Mouse (Mus musculus) G1E (cell line): ENCODE measurements around the gene Rhbdd2. TPM values are rescaled to one million over a fixed set of nuclear protein-coding genes. Genes with fewer than 3 reads are reported as not detected.

Experiments
- ATAC-seq: 2 replicates; pipeline ENCODE4 v1.8.0; 2016; ENCODE audit warnings: mild to moderate bottlenecking; ENCODE audit not compliant: insufficient number of reproducible peaks, poor library complexity, low FRiP score, severe bottlenecking; ENCODE audit errors: extremely low read depth
- DNase-seq: peaks from one replicate; pipeline ENCODE4 v3.0.0; 2012; ENCODE audit warnings: low spot score
- H3K27me3 ChIP-seq: 2 replicates; pipeline ENCODE4 v1.6.1; 2012; ENCODE audit warnings: mild to moderate bottlenecking, low read length, inconsistent platforms; ENCODE audit not compliant: insufficient read depth
- H3K36me3 ChIP-seq: replicated peaks from 2 replicates; pipeline ENCODE3; 2012; ENCODE audit warnings: mild to moderate bottlenecking, inconsistent platforms
- H3K4me1 ChIP-seq: 2 replicates; pipeline ENCODE4 v1.6.1; 2012; ENCODE audit warnings: low read depth, low read length, inconsistent platforms, mixed read lengths; ENCODE audit not compliant: insufficient read depth
- H3K4me3 ChIP-seq: 2 replicates; pipeline ENCODE4 v1.5.1; 2012; ENCODE audit warnings: low read depth, mild to moderate bottlenecking, inconsistent platforms, low read length, moderate library complexity, mixed read lengths
- H3K9me3 ChIP-seq: replicated peaks from 2 replicates; pipeline ENCODE4 v1.6.1; 2012; ENCODE audit warnings: inconsistent platforms
- CTCF ChIP-seq: IDR thresholded peaks from 2 replicates; pipeline ENCODE4 v1.5.1; 2012; ENCODE audit warnings: low read depth, low read length, inconsistent platforms, mixed read lengths
- GATA1 ChIP-seq: IDR thresholded peaks from 2 replicates; pipeline ENCODE4 v1.6.1; 2012; ENCODE audit warnings: borderline replicate concordance, low read length, inconsistent platforms, mixed read lengths
- GATA2 ChIP-seq: IDR thresholded peaks from 2 replicates; pipeline ENCODE4 v1.6.1; 2012; ENCODE audit warnings: low read depth, low read length, inconsistent platforms, borderline replicate concordance
- POLR2AphosphoS5 ChIP-seq: IDR thresholded peaks from 2 replicates; pipeline ENCODE4 v1.6.1; 2012; ENCODE audit warnings: low read depth, low read length, inconsistent platforms; ENCODE audit not compliant: insufficient replicate concordance
- TAL1 ChIP-seq: conservative IDR thresholded peaks from 2 replicates; pipeline ENCODE4 v1.6.1; 2012; ENCODE audit warnings: low read depth, low read length, inconsistent platforms, mixed read lengths
- polyA plus RNA-seq: library from polyadenylated mRNA; stranded (reverse); fragments of >175 nt; gene quantifications from 2 replicates; pipeline ENCODE4 v1.2.3, GENCODE M21; 2012
- total RNA-seq, 2 experiments: library from RNA; stranded (forward) in 1 of 2; stranded (reverse) in 1 of 2; fragments of 200-1000 nt in 1 of 2; fragments of >200 nt in 1 of 2; fragmentation: Nextera tagmentation in 1 of 2; gene quantifications; 2 replicates each; pipeline ENCODE4 v1.2.3; 2014 to 2017

The Rhbdd2 gene
- total and polyA plus RNA-seq, 3 experiments: 6.3 to 21.1 (median 9.8) TPM

GRCm38 (mm10) chr5:135648461-135649308 is 16.3 kb downstream of the Rhbdd2 start:
- Histone ChIP-seq H3K9me3 (no peaks in the 10 kb centered on the region), H3K4me1 (peaks cover 10% of the 10 kb centered on the region), H3K27me3 (peaks cover 10% of the 10 kb centered on the region; the same call in 1 of the 2 replicates), H3K4me3 (no peak overlapping the region), H3K36me3 (peaks cover 4% of the 10 kb centered on the region)
- no peak for TF ChIP-seq TAL1
- TF ChIP-seq GATA2: no peak
- TF ChIP-seq CTCF: no peak
- TF ChIP-seq POLR2AphosphoS5: no peak
- TF ChIP-seq GATA1: no peak
- DNase-seq: no peak
- no peak for ATAC-seq

- no peak for TF ChIP-seq CTCF
- TF ChIP-seq GATA2: no peak
- no peak for TF ChIP-seq TAL1
- no peak for TF ChIP-seq GATA1
- TF ChIP-seq POLR2AphosphoS5: no peak
- ATAC-seq: no peak
- Histone ChIP-seq H3K27me3 (peaks cover 10% of the 10 kb centered on the region; the same call in 1 of the 2 replicates), H3K4me1 (peaks cover 10% of the 10 kb centered on the region), H3K36me3 (no peaks in the 10 kb centered on the region), H3K4me3 (no peak overlapping the region), H3K9me3 (no peaks in the 10 kb centered on the region)
- no peak for DNase-seq
These were observed 16.9 kb downstream of the Rhbdd2 start for GRCm38 (mm10) chr5:135649309-135649633.

- H3K4me1 ChIP-seq: peaks cover 10% of the 10 kb centered on the region
- H3K4me3 ChIP-seq: no peak overlapping the region
- no peaks in the 10 kb centered on the region for H3K9me3 ChIP-seq
- H3K27me3 ChIP-seq: peaks cover 13% of the 10 kb centered on the region; the same call in 1 of the 2 replicates
- no peaks in the 10 kb centered on the region for H3K36me3 ChIP-seq
- no peak for ATAC-seq
- TF ChIP-seq TAL1 (no peak), CTCF (no peak), GATA1 (no peak), GATA2 (no peak), POLR2AphosphoS5 (no peak)
- no peak for DNase-seq
These were observed 19.1 kb downstream of the Rhbdd2 start for GRCm38 (mm10) chr5:135651536-135651935.

GRCm38 (mm10) chr5:135653209-135653608 is 20.8 kb downstream of the Rhbdd2 start:
- TF ChIP-seq POLR2AphosphoS5 (no peak), TAL1 (no peak)
- Histone ChIP-seq H3K36me3 (no peaks in the 10 kb centered on the region), H3K4me1 (peaks cover 14% of the 10 kb centered on the region), H3K4me3 (no peak overlapping the region), H3K9me3 (no peaks in the 10 kb centered on the region), H3K27me3 (peaks cover 24% of the 10 kb centered on the region)
- no peak for DNase-seq
- no peak for ATAC-seq

- no peak for DNase-seq
- H3K4me1 ChIP-seq: 0 out of 2 replicates have a peak, but pooled peaks cover 4% of the 10 kb centered on the region
- H3K9me3 ChIP-seq: no peaks in the 10 kb centered on the region
- peaks cover 31% of the 10 kb centered on the region for H3K27me3 ChIP-seq
- H3K36me3 ChIP-seq: no peaks in the 10 kb centered on the region
- ATAC-seq: no peak
- no peak for TF ChIP-seq CTCF
- TF ChIP-seq POLR2AphosphoS5: no peak
- TF ChIP-seq GATA2: no peak
- TF ChIP-seq GATA1: no peak
- TF ChIP-seq TAL1: no peak
- no peak overlapping the region for H3K4me3 ChIP-seq
These were observed 23.6 kb downstream of the Rhbdd2 start for GRCm38 (mm10) chr5:135656046-135656445.

- Histone ChIP-seq H3K36me3 (no peaks in the 10 kb centered on the region), H3K27me3 (peaks cover 28% of the 10 kb centered on the region), H3K9me3 (no peaks in the 10 kb centered on the region), H3K4me3 (no peak overlapping the region), H3K4me1 (0 out of 2 replicates have a peak, but pooled peaks cover 4% of the 10 kb centered on the region)
- no peak for DNase-seq
- ATAC-seq: no peak
- no peak for TF ChIP-seq GATA1
- no peak for TF ChIP-seq GATA2
- TF ChIP-seq CTCF: no peak
- no peak for TF ChIP-seq TAL1
- TF ChIP-seq POLR2AphosphoS5: no peak
These were observed 24.7 kb downstream of the Rhbdd2 start for GRCm38 (mm10) chr5:135657128-135657527.
